ENCODE assay signal across 22 mouse cellular contexts in the genomic region with DNA sequence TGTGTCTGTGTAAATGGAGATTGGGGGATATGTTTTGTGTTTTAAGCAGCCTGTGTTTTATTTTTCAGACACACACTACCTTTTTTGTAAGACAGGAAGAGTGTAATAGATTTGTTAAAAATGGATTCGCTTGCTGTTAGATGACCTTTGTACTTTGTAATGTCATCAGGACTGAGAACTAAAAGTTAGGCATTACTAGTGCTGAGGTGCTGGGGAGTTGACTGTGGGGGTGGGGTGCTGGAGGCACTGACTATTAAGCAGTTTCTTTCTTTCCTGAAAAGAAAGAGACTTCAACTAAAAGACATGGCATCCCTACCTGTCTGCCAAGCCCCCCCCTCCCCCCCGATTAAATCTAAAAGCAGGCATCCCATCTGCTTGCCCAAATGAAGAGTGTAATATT. TPM values are rescaled to one million over a fixed set of nuclear protein-coding genes. Genes with fewer than 3 reads are reported as not detected.
DNase-seq lines count a peak whose midpoint lies in the region; ATAC-seq and TF ChIP-seq lines count a peak whose summit lies in the region.
"Had no signal": no experiment of that assay in that cellular context is flagged by ENCODE, and none has a peak within 500 bp of the region (broad histone marks: within the 10 kb centered on the region; RNA-seq: fewer than 3 reads in every experiment).

No protein-coding gene starts in this region.

- H3K4me1 ChIP-seq in liver, adult 2 months (ENCODE audit: control insufficient read depth, insufficient read depth, low read length): peaks cover 8% of the 10 kb centered on the region; the same call in 1 of the 2 replicates
- no peaks in the 10 kb centered on the region; the same call in 1 of the 2 replicates for H3K4me1 ChIP-seq in liver, embryonic 11.5 days (replicated peaks; ENCODE audit: control insufficient read depth, insufficient read depth, low read length)
- H3K4me1 ChIP-seq in midbrain, embryonic 14.5 days (ENCODE audit: control insufficient read depth, insufficient read depth, low read length): peaks cover 19% of the 10 kb centered on the region

- 8% methylated on average over 2 of the region's 2 CpGs for WGBS in liver, adult 2 months
- 32% methylated on average over 2 of the region's 2 CpGs for WGBS in liver, embryonic 11.5 days
- 15% methylated on average over 2 of the region's 2 CpGs for WGBS in midbrain, embryonic 14.5 days

- no peak overlapping the region for H3K9ac ChIP-seq in liver, adult 2 months (ENCODE audit: low read depth, low read length)
- no peak overlapping the region for H3K9ac ChIP-seq in liver, embryonic 11.5 days (ENCODE audit: low read depth, low read length)
- H3K9ac ChIP-seq in midbrain, embryonic 14.5 days (replicated peaks; ENCODE audit: low read length): no peak overlapping the region
- H3K9ac ChIP-seq: forebrain, embryonic 15.5 days; hindbrain, embryonic 14.5 days; liver, embryonic 13.5 days; lung, embryonic 15.5 days had no signal

- peak; percentile 87 for DNase-seq in liver, adult 2 months (ENCODE audit: extremely low read depth, low read depth, low spot score)
- no peak for DNase-seq in liver, embryonic 11.5 days (ENCODE audit: low spot score)
- peak; percentile 74 to 81 for DNase-seq in kidney, adult 8-10 months
- peak; percentile 75 to 88 for DNase-seq in kidney, postnatal 25 days
- DNase-seq in midbrain, embryonic 14.5 days: no peak
- DNase-seq in frontal cortex, postnatal 25 days (ENCODE audit: low spot score in 2 of 2): no peak
- DNase-seq in urinary bladder, postnatal 4 days (ENCODE audit: low spot score in 2 of 2): no peak
- no peak for DNase-seq in urinary bladder, postnatal 14 days (ENCODE audit: low spot score)
- DNase-seq: adrenal gland, adult 8-10 months; cerebellum, adult 9-10 months; gastrocnemius, postnatal 10 days; heart, postnatal 4 days; liver, embryonic 13.5 days had no signal

- no peak overlapping the region for H3K4me3 ChIP-seq in liver, adult 2 months (ENCODE audit: insufficient read depth, low read depth, low read length)
- H3K4me3 ChIP-seq in liver, embryonic 11.5 days (ENCODE audit: low read depth, low read length): no peak overlapping the region
- no peak overlapping the region for H3K4me3 ChIP-seq in midbrain, embryonic 14.5 days (replicated peaks; ENCODE audit: low read depth, low read length)
- H3K4me3 ChIP-seq: forebrain, embryonic 15.5 days; heart, embryonic 10.5 days; limb, embryonic 10.5 days; liver, embryonic 13.5 days; lung, embryonic 15.5 days; midbrain, embryonic 10.5 days had no signal

- no peaks in the 10 kb centered on the region for H3K9me3 ChIP-seq in liver, embryonic 11.5 days (ENCODE audit: control insufficient read depth, low read length)
- H3K9me3 ChIP-seq in midbrain, embryonic 14.5 days (ENCODE audit: control insufficient read depth, low read length): no peaks in the 10 kb centered on the region
- H3K9me3 ChIP-seq: forebrain, embryonic 15.5 days; heart, embryonic 10.5 days; limb, embryonic 10.5 days; liver, embryonic 13.5 days; lung, embryonic 15.5 days; midbrain, embryonic 10.5 days had no signal

- TF ChIP-seq CTCF in liver, adult 2 months (IDR thresholded peaks at IDR 0.05; ENCODE audit: low read depth, low read length): no peak

- H3K36me3 ChIP-seq in liver, adult 2 months (ENCODE audit: control insufficient read depth, insufficient read depth, low read length): no peaks in the 10 kb centered on the region
- no peaks in the 10 kb centered on the region for H3K36me3 ChIP-seq in liver, embryonic 11.5 days (ENCODE audit: control insufficient read depth, insufficient read depth, low read length)
- no peaks in the 10 kb centered on the region for H3K36me3 ChIP-seq in midbrain, embryonic 14.5 days (ENCODE audit: control insufficient read depth, insufficient read depth, low read length)
- H3K36me3 ChIP-seq: forebrain, embryonic 15.5 days; heart, embryonic 10.5 days; limb, embryonic 10.5 days; liver, embryonic 13.5 days; lung, embryonic 15.5 days; midbrain, embryonic 10.5 days had no signal

- no peaks in the 10 kb centered on the region for H3K27me3 ChIP-seq in liver, adult 2 months (ENCODE audit: control insufficient read depth, insufficient read depth, low read length)
- peaks cover 31% of the 10 kb centered on the region for H3K27me3 ChIP-seq in liver, embryonic 11.5 days (replicated peaks; ENCODE audit: control insufficient read depth, insufficient read depth, low read length)
- H3K27me3 ChIP-seq in midbrain, embryonic 14.5 days (ENCODE audit: control insufficient read depth, insufficient read depth, low read length): peaks cover 3% of the 10 kb centered on the region; the same call in 1 of the 2 replicates
- H3K27me3 ChIP-seq: forebrain, embryonic 15.5 days had no signal

- no peak overlapping the region for H3K4me2 ChIP-seq in liver, embryonic 11.5 days
- H3K4me2 ChIP-seq in midbrain, embryonic 14.5 days (ENCODE audit: low read length): no peak overlapping the region
- H3K4me2 ChIP-seq: forebrain, embryonic 15.5 days; hindbrain, embryonic 14.5 days; liver, embryonic 13.5 days; lung, embryonic 15.5 days had no signal

- H3K79me2 ChIP-seq in liver, adult 2 months (ENCODE audit: control insufficient read depth, insufficient read depth, low read length): no peaks in the 10 kb centered on the region

- peak overlapping the region; percentile 42 for H3K27ac ChIP-seq in liver, adult 2 months (replicated peaks; ENCODE audit: insufficient read depth, low read depth, low read length)
- no peak overlapping the region for H3K27ac ChIP-seq in liver, embryonic 11.5 days (ENCODE audit: low read depth, low read length)
- H3K27ac ChIP-seq in midbrain, embryonic 14.5 days (replicated peaks; ENCODE audit: low read depth, low read length): no peak overlapping the region
- H3K27ac ChIP-seq: forebrain, embryonic 15.5 days; heart, embryonic 10.5 days; hindbrain, embryonic 14.5 days; limb, embryonic 10.5 days; liver, embryonic 13.5 days; lung, embryonic 15.5 days; macrophage; midbrain, embryonic 10.5 days had no signal

- TF ChIP-seq POLR2A in liver, adult 2 months (IDR thresholded peaks at IDR 0.05; ENCODE audit: extremely low read depth, insufficient read depth, low read length): no peak

- no peak for ATAC-seq in liver, embryonic 11.5 days (replicated peaks; ENCODE audit: low FRiP score)
- ATAC-seq in midbrain, embryonic 14.5 days (ENCODE audit: low FRiP score, low TSS enrichment): no peak
- ATAC-seq: forebrain, embryonic 15.5 days; inflammation-experienced regulatory T-cells, adult 6 months had no signal

RNA-seq across cellular contexts. Expression of gene Sall1, which starts 39.9 kb away (rescaled TPM):
- total RNA-seq in liver, adult 2 months (2014; rRNA removed): 6.2 and 9.5 TPM in 2 replicates
- polyA plus RNA-seq in liver, adult 2 months (2012; rRNA removed): 19.4 and 22.7 TPM in 2 replicates
- polyA plus RNA-seq in liver, embryonic 11.5 days (2014; fragmentation: Nextera tagmentation; extraction: Ambion mirVana): 2.4 and 2.6 TPM in 2 replicates
- polyA plus RNA-seq in midbrain, embryonic 14.5 days (2014; fragmentation: Nextera tagmentation; extraction: Ambion mirVana): 7.7 and 9.2 TPM in 2 replicates
- total RNA-seq: granulocyte monocyte progenitor cell, adult 5-6 weeks had no signal
- polyA plus RNA-seq: inflammation-experienced regulatory T-cells, adult 6 months; macrophage had no signal

Comparison
In these comparisons a context has a peak if more than half of its experiments do, and no peak if none do; other contexts are left out.
1. DNase-seq: peak in liver, adult 2 months (single experiment), kidney, adult 8-10 months (2 of 2) and kidney, postnatal 25 days (2 of 2); none in liver, embryonic 11.5 days (single experiment), midbrain, embryonic 14.5 days (single experiment), frontal cortex, postnatal 25 days (0 of 2), urinary bladder, postnatal 4 days (0 of 2) and urinary bladder, postnatal 14 days (single experiment).